Mouse (Mus musculus) lung, postnatal 0 days (tissue): ENCODE measurements around the gene Gmfg. TPM values are rescaled to one million over a fixed set of nuclear protein-coding genes. Genes with fewer than 3 reads are reported as not detected.
A peak's percentile ranks its signal among the peaks of the same experiment; 100 is the strongest.

Source experiments
- ATAC-seq: fragments of 200-750 bp; cut with Nextera tagmentation; 2 replicates; pipeline ENCODE4 v1.8.0; 2017; ENCODE audit warnings: moderate library complexity
- DNase-seq: peaks from one replicate; pipeline ENCODE4 v3.0.0-alpha.2; 2016; ENCODE audit warnings: low spot score
- H3K27ac ChIP-seq: fragments of 300-500 bp; sonication (generic); 2 replicates; pipeline ENCODE4 v1.5.1; 2014; ENCODE audit warnings: antibody characterized with exemption, mild to moderate bottlenecking, low read length, mixed read lengths
- H3K27me3 ChIP-seq: fragments of 300-500 bp; sonication (generic); replicated peaks from 2 replicates; pipeline ENCODE4 v1.6.1; 2014; ENCODE audit warnings: low read length, mixed read lengths; ENCODE audit not compliant: insufficient read depth
- H3K36me3 ChIP-seq: fragments of 300-500 bp; sonication (generic); 2 replicates; pipeline ENCODE4 v1.6.1; 2014; ENCODE audit warnings: low read length, mixed read lengths; ENCODE audit not compliant: insufficient read depth
- H3K4me1 ChIP-seq: fragments of 300-500 bp; sonication (generic); 2 replicates; pipeline ENCODE4 v1.6.1; 2014; ENCODE audit warnings: antibody characterized with exemption, low read depth, low read length, mixed read lengths; ENCODE audit not compliant: insufficient read depth
- H3K4me2 ChIP-seq: fragments of 300-500 bp; sonication (generic); replicated peaks from 2 replicates; pipeline ENCODE4 v1.6.1; 2014; ENCODE audit warnings: low read depth, mild to moderate bottlenecking, low read length, moderate library complexity, mixed read lengths
- H3K4me3 ChIP-seq: fragments of 300-500 bp; sonication (generic); 2 replicates; pipeline ENCODE4 v1.5.1; 2014; ENCODE audit warnings: low read depth, low read length
- H3K9ac ChIP-seq: fragments of 300-500 bp; sonication (generic); replicated peaks from 2 replicates; pipeline ENCODE4 v1.6.1; 2014; ENCODE audit warnings: low read depth, mild to moderate bottlenecking
- H3K9me3 ChIP-seq: fragments of 300-500 bp; sonication (generic); 2 replicates; pipeline ENCODE4 v1.6.1; 2016; ENCODE audit warnings: low read length, mixed read lengths
- CTCF ChIP-seq: IDR thresholded peaks from 2 replicates; pipeline ENCODE4 v1.5.1; 2016; ENCODE audit warnings: antibody characterized with exemption, mild to moderate bottlenecking
- EP300 ChIP-seq: IDR thresholded peaks from 2 replicates; pipeline ENCODE4 v1.6.1; 2016; ENCODE audit warnings: antibody characterized with exemption, mild to moderate bottlenecking, control low read depth
- WGBS: fragments of 180-500 bp; shearing (Covaris S2); extraction: QIAGEN DNeasy Blood & Tissue Kit; methylation state at CpG from one replicate; pipeline ENCODE4 v1.1.7; 2014; 5-methylcytosine and 5-hydroxymethylcytosine counted together
- polyA plus RNA-seq: library from polyadenylated mRNA; unstranded; fragments of >200 nt; fragmentation: Nextera tagmentation; extraction: Ambion mirVana; gene quantifications from 2 replicates; pipeline ENCODE4 v1.2.1, GENCODE M21; 2015

Gmfg gene
- polyA plus RNA-seq, 1 experiment from 2014 or later: 81.0 TPM

DNA sequence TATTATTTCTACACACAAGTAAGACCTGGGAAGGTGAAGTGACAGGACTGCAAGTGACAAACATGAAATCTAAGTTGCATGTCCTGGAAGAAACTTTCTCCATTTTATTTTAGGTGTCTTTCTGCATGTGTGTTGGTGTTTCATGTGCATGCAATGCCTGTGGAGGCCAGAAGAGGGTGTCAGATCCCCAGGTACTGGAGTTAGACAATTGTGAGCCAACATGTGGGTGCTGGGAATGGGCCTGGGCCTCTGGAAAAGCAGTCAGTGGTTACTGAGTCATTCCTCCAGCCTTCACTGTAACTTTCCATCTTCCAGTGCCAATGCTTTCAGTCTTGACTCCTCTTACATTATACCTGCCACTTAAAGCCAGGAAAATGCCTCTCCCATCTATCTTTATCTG, 19.9 kb upstream of the Gmfg start:
- H3K27me3 ChIP-seq: no peaks in the 10 kb centered on the region
- H3K9ac ChIP-seq: no peak overlapping the region
- no peak overlapping the region for H3K4me3 ChIP-seq
- H3K9me3 ChIP-seq: no peaks in the 10 kb centered on the region
- no peak overlapping the region for H3K27ac ChIP-seq
- ATAC-seq (no peak), DNase-seq (no peak)
- no peak for TF ChIP-seq EP300
- TF ChIP-seq CTCF: peak; percentile 39
- H3K4me2 ChIP-seq: no peak overlapping the region
- no peaks in the 10 kb centered on the region for H3K4me1 ChIP-seq
- peaks cover 26% of the 10 kb centered on the region for H3K36me3 ChIP-seq

- ATAC-seq (peak; percentile 85), DNase-seq (peak; percentile 77)
Measured at GRCm38 (mm10) chr7:28418096-28418670, 19.1 kb upstream of the Gmfg start.

DNA sequence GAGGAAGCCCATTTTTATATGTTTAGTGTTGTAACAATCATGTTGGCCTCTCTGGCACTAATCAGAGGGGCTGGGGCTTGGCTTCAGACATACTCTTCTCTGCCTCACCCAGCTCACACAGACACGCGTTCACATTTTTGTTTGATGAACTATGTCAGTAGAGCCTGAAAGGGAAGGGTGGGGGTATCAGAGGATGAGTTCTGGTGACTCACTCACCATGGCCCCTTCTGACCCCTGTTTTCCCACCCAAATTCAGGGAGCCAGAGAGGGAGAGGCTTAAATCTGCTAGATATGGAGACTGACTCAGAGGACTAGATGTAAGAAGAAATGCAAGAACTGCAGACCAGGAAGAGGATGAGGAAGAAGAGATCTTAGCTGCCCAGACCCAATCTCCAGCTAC, 17.8 kb upstream of the Gmfg start:
- ATAC-seq (no peak), DNase-seq (peak; percentile 35)
- WGBS: 83% methylated on average over 2 of the region's 2 CpGs
- no peaks in the 10 kb centered on the region for H3K27me3 ChIP-seq
- peaks cover 25% of the 10 kb centered on the region for H3K36me3 ChIP-seq
- H3K4me3 ChIP-seq: no peak overlapping the region
- no peak overlapping the region for H3K9ac ChIP-seq
- TF ChIP-seq CTCF: no peak
- TF ChIP-seq EP300: no peak
- no peak overlapping the region for H3K4me2 ChIP-seq
- no peak overlapping the region; the same call in 1 of the 2 replicates for H3K27ac ChIP-seq
- no peaks in the 10 kb centered on the region for H3K4me1 ChIP-seq
- H3K9me3 ChIP-seq: no peaks in the 10 kb centered on the region

More at GRCm38 (mm10) chr7:28418096-28418670, 19.1 kb upstream of the Gmfg start:
- Histone ChIP-seq H3K9me3 (no peaks in the 10 kb centered on the region), H3K9ac (no peak overlapping the region), H3K36me3 (peaks cover 34% of the 10 kb centered on the region), H3K4me2 (no peak overlapping the region), H3K4me3 (no peak overlapping the region), H3K27ac (no peak overlapping the region), H3K4me1 (no peaks in the 10 kb centered on the region), H3K27me3 (no peaks in the 10 kb centered on the region)
- no peak for TF ChIP-seq CTCF
- TF ChIP-seq EP300: no peak
- 48% methylated on average over 8 of the region's 8 CpGs for WGBS

DNA sequence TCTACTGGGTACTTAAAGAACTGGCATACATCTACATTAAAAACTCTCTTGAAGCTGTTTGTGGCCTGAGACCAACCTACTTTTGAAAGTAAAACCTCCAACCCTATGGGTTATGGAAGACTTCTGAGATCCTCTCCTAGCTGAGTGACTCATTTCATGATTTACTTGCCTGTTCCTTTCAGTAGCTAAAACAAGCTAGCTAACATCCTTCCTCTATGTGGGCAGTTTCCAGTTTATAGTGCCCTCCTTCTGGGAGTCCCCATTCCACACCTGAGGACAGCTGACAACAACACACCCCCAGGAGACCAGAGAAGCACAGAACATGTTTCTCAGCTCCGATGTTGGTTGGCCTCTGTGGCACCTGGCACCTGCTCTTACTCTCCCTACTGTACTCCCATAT, 14.2 kb upstream of the Gmfg start:
- H3K27me3 ChIP-seq: no peaks in the 10 kb centered on the region
- no peak overlapping the region for H3K4me2 ChIP-seq
- no peak for ATAC-seq
- H3K4me1 ChIP-seq: no peaks in the 10 kb centered on the region
- no peak overlapping the region for H3K4me3 ChIP-seq
- DNase-seq: no peak
- no peaks in the 10 kb centered on the region for H3K9me3 ChIP-seq
- no peak overlapping the region for H3K9ac ChIP-seq
- TF ChIP-seq EP300 (no peak), CTCF (no peak)
- peaks cover 25% of the 10 kb centered on the region for H3K36me3 ChIP-seq
- 94% methylated on average over 1 of the region's 1 CpGs for WGBS
- H3K27ac ChIP-seq: no peak overlapping the region

DNA sequence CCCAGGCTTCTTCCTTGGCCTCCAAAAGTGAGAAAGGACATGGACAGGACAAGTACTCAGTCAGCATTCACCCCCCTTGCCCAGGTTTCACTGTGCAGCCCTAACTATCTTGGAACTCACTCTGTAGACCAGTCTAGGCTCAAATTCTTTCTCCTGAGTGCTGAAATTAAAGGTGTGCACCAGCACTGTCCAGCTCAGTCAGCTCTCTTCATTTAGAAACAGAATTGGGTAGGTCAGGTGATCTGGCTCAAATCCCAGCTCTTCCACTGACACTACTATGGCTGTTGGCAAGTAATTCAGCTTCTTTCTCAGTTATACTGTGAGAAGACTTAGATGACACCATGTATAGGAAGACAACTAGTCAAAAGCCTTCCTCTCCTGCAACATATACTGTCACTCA, 9.5 kb upstream of the Gmfg start:
- no peak for ATAC-seq
- 0 out of 2 replicates have a peak, but pooled peaks cover 2% of the 10 kb centered on the region for H3K4me1 ChIP-seq
- H3K4me3 ChIP-seq: no peak overlapping the region
- no peaks in the 10 kb centered on the region for H3K27me3 ChIP-seq
- H3K27ac ChIP-seq: no peak overlapping the region
- no peak overlapping the region for H3K9ac ChIP-seq
- no peak for DNase-seq
- H3K36me3 ChIP-seq: peaks cover 7% of the 10 kb centered on the region
- H3K4me2 ChIP-seq: no peak overlapping the region
- TF ChIP-seq EP300: no peak
- TF ChIP-seq CTCF: no peak
- H3K9me3 ChIP-seq: no peaks in the 10 kb centered on the region

GRCm38 (mm10) chr7:28430512-28430911, 6.7 kb upstream of the Gmfg start:
- no peak for DNase-seq
- Histone ChIP-seq H3K36me3 (no peaks in the 10 kb centered on the region), H3K9ac (no peak overlapping the region), H3K27ac (no peak overlapping the region), H3K4me1 (peaks cover 14% of the 10 kb centered on the region; the same call in 1 of the 2 replicates), H3K27me3 (no peaks in the 10 kb centered on the region), H3K9me3 (no peaks in the 10 kb centered on the region), H3K4me2 (no peak overlapping the region), H3K4me3 (no peak overlapping the region)
- 33% methylated on average over 1 of the region's 1 CpGs for WGBS
- no peak for ATAC-seq
- no peak for TF ChIP-seq CTCF
- no peak for TF ChIP-seq EP300

DNA sequence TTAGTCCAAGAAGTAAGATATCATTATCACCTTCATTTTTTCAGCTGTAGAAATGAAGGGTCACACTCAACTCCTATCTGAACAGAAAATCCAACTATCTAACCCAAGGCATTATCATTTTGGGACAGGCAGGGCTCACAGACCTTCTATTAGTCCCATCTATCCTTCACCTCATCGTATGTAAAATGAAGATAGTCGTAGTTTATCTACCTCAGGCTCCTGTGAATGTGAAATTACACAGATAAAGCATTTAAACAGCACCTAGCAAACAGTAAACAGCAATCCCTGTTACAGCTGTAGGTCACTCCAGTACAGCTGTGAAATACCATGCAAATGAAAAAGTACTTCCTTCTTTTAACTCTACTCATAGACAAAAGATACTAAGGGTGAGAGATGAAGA, 5.0 kb upstream of the Gmfg start:
- Histone ChIP-seq H3K9me3 (no peaks in the 10 kb centered on the region), H3K27me3 (no peaks in the 10 kb centered on the region), H3K9ac (peak overlapping the region; percentile 26; the same call in 1 of the 2 replicates), H3K4me2 (no peak overlapping the region), H3K4me1 (peaks cover 16% of the 10 kb centered on the region; the same call in 1 of the 2 replicates), H3K36me3 (no peaks in the 10 kb centered on the region), H3K4me3 (no peak overlapping the region), H3K27ac (no peak overlapping the region)
- ATAC-seq (no peak), DNase-seq (no peak)
- no peak for TF ChIP-seq CTCF
- no peak for TF ChIP-seq EP300
- 89% methylated on average over 2 of the region's 2 CpGs for WGBS
